Mouse (Mus musculus) kidney, adult 8-10 months (tissue): ENCODE measurements at regions not wholly inside any gene's neighbourhood (a gene's known extent, or its start where the extent isn't known, plus 50 kb on each side); places are given as distances from the start of the nearest gene placed in this dataset.

Experiments used
- DNase-seq, 2 experiments: peaks; one replicate each; pipeline ENCODE4 v3.0.0; 2022

DNA sequence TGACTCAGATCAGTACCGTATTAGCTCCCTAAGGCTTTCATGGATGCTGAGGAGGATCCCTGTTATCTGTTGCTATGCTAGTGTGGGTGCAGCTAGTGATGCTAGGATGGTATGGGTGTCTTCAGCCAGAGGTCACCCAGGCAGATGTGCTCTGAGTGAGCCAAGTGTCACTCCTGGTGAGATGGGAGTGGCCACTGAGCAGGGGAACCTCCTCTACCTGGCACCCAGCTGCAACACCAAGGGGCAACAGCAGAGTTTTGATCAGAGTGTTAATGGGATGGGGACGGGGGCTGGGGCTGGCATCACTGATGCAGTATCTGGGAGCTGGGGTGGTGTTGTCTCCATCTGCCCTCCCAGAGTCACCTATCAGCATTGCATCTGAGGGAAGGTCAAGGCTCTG is 81.0 kb downstream of the Cstad start:
- DNase-seq = no peak

DNA sequence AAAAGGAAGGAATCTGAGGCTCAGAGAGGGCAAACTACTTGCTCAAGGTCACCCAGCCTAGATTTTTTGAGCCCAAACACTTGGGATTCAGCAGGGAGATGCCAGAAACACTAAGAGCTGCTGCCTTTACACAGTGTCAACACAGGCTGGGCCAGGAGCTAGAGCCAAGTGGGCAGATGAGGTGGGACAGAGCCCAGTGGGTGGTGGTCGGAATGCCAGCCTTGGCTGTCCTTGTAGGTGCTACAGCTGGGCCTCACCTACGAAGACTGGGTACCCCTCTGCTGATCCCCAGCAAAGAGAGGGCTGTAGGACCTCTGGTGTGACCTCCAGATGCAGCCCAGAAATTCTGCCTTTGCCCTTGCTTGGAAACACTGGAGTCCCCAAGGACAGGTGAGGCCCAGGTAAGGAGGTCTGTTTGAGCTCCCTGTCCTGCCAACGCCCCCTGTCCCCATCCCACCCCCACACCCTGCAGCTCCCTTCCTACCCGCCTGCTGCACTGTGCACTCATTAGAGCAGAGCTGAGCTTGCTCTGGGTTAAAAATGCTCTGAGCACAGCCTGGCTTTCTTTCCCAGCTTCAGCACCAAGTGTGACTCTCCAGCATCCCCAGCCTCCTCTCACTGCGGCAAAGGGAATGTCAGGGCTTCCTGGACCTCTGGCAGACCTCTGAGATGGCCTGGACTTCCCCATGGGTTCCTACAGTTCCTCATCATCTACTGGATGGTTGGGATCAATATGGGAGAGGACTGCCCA is 76.2 kb downstream of the Cstad start:
- DNase-seq = no peak

DNA sequence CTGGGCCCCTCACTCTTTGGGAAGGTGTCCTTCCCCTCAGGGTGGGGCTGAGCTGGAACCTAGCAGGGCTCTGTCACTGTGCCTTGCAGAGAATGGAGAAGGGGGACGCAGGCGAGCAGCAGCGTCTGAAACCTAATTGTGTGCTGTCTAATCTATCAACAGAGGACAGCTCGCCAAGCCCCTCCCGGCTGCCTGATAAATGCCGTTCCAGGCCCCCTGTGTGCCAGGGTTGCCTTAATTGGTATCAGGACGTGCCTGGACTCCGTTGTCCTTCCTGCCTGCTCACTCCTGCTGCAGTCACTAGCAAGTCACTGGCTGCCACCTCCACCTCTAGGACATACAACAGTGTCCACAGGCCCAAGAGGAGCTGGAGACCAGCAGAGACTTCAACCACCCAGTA is 72.6 kb downstream of the Cstad start:
- no peak for DNase-seq

DNA sequence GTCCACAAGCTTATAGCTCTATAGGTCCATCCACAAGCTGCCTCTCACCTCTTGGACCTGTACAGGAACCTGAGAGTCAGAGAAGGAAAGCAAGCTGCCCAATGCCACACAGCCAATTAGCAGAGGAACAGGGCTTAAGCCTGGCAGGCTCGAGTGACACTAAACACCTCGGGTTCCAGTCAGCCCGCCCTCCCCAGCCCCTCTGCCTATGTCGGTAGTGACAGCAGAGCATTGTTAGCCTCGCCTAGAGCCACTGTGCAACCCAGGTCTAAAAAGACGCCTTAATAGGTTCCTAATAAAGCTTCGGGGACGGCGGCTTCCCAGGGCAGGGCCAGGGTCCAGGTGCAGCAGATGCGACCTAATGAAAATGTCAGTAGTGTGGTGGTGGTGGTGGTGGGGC is 66.3 kb downstream of the Cstad start:
- DNase-seq = no peak

DNA sequence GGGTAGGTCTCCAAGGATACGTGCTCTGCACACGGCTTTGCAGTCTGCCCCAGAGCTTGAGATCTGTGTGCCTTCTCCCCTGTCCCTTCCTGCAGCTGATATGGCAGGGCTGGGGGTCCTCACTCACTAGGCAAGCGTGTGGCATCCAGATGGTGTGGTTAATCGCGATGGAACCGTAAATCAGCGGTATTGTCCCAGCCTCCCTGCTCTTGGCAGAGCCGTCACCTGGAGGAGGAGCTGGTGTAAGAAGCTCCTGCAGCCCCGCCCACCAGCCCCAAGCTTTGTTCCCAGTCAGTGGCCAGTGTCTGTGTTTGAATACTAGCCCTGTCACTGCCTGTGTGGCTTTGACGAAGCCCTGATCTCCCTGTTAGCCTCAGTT is 65.8 kb downstream of the Cstad start:
- no peak for DNase-seq

DNA sequence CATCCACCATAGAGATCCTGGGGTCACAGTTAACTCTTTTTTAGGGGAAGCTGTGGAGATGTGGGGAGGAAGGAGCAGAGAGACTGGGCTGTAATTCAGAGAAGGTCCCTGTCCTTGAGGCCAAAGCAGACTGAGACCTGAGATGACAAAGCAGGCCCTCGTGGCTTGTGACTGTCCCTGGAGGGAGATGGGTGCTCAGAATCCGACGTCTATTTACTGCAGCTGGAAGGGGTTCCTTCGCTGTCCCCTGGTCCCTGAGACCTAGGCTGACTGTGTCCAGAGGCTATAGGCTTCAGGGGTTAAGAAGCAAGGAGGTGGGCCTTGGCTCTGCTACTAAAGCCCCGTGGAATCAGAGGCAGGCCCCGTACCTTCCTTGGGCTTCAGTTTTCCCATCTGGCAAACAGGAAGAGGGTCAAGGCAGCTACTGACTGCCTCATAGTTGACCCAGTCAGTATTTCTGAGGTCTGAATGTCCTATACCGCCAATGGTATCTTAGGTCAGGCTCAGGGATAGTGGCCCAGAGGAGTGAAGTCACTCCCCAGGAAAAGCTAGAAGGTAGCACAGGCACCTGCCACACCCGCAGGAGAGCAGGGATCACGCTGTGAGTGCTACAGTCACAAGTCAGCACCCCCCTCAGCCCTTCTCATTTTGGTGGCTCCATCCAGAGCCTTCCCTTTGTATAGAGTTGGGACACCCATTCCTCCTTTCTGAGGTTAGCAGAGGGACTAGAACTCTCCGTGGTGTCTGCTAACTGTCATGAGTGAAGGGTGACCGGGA is 65.2 kb downstream of the Cstad start:
- no peak for DNase-seq

DNA sequence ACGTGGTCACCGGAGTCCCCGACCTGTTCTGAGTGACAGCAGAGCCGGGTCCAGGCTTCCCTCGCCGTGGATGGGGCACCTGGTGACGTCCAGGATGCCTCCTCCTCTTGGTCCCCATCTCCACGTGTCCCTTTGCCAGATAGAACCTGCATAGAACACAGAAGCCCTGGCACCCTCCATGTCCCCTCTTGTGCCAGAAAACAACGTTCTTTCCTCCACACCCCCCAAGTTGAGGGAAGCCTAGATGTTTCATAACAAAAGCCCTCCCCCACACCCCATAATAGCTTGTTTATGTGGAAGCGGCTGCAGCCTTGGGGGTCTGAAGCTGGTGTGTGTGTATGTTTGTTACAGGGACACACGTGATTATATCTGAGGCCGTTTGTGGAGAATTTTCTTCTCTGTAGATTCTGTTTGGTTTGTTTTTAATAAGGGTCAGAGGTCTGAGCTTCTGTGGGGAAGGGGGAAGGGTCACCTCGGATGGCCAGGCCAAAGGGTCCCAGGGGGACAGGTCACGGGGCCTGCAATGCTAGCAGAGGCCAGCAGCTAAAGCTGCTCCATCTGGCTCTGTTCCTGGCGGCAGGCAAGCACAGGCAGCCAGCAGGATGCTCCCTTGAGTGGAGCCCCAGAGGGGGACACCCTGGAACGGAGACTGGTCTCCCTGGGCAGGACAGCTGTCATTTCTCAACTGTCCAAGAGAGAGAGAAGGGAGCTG is 64.2 kb downstream of the Cstad start:
- peak; percentile 69 to 84 for DNase-seq
